Mouse (Mus musculus) heart, embryonic 15.5 days (tissue): ENCODE results near the gene Ccnd3. TPM values are rescaled to one million over a fixed set of nuclear protein-coding genes. Genes with fewer than 3 reads are reported as not detected.

Experiments
- ATAC-seq: fragments of 200-750 bp; cut with Nextera tagmentation; replicated peaks from 2 replicates; pipeline ENCODE4 v1.8.0; 2017; ENCODE audit warnings: low read depth, moderate TSS enrichment; ENCODE audit not compliant: insufficient number of reproducible peaks, insufficient read depth, low FRiP score
- H3K27ac ChIP-seq: fragments of 300-500 bp; sonication (generic); 2 replicates; pipeline ENCODE4 v1.5.1; 2015; ENCODE audit warnings: mild to moderate bottlenecking, inconsistent platforms
- H3K27me3 ChIP-seq: fragments of 300-500 bp; sonication (generic); 2 replicates; pipeline ENCODE4 v1.6.1; 2015; ENCODE audit warnings: inconsistent platforms
- H3K36me3 ChIP-seq: fragments of 300-500 bp; sonication (generic); 2 replicates; pipeline ENCODE4 v1.6.1; 2015; ENCODE audit warnings: mild to moderate bottlenecking, inconsistent platforms
- H3K4me1 ChIP-seq: fragments of 300-500 bp; sonication (generic); replicated peaks from 2 replicates; pipeline ENCODE4 v1.6.1; 2015; ENCODE audit warnings: inconsistent platforms
- H3K4me2 ChIP-seq: fragments of 300-500 bp; sonication (generic); 2 replicates; pipeline ENCODE4 v1.6.1; 2015; ENCODE audit warnings: inconsistent platforms, mild to moderate bottlenecking, moderate library complexity
- H3K4me3 ChIP-seq: fragments of 300-500 bp; sonication (generic); 2 replicates; pipeline ENCODE4 v1.5.1; 2015; ENCODE audit warnings: mild to moderate bottlenecking, inconsistent platforms
- H3K9ac ChIP-seq: fragments of 300-500 bp; sonication (generic); 2 replicates; pipeline ENCODE4 v1.6.1; 2015; ENCODE audit warnings: mild to moderate bottlenecking, inconsistent platforms
- H3K9me3 ChIP-seq: fragments of 300-500 bp; sonication (generic); replicated peaks from 2 replicates; pipeline ENCODE4 v1.6.1; 2016; ENCODE audit warnings: inconsistent platforms
- WGBS: fragments of 180-500 bp; shearing (Covaris S2); methylation state at CpG from one replicate; pipeline ENCODE4 v1.1.7; 2015; ENCODE audit warnings: mixed read lengths; 5-methylcytosine and 5-hydroxymethylcytosine counted together
- polyA plus RNA-seq: library from polyadenylated mRNA; unstranded; fragments of >200 nt; fragmentation: Nextera tagmentation; extraction: Ambion mirVana; gene quantifications from 2 replicates; pipeline ENCODE4 v1.2.1, GENCODE M21; 2015

The Ccnd3 gene
- 369 and 456 TPM in 2 replicates for polyA plus RNA-seq

DNA sequence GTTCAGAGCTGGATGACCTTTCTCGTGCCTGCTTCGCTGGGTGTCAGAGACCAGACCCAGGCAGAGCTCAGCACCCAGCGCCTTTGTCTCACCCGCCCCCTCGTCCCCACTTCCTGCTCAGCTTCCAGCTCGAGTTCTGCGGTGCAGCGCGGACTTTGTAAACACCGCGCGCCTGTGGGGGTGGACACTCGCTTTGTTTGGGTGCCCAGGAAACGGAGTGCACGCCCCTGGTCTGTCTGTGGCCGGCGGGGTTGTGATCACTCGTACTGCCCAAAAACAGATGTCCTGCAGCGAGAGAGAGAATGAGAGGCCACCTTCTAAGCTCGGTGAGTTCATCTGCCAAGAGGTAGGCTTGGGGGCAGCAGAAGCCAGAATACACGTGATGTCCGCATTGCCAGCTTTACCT lies at the start of gene Ccnd3:
Gene Ccnd3 (plus strand): TSS at position 111 of the 406 bp plus-strand sequence.
- no peak for ATAC-seq
- Histone ChIP-seq H3K4me3 (peak within 1 kb of the TSS; percentile 55), H3K27ac (peak within 1 kb of the TSS; percentile 74), H3K4me2 (peak within 1 kb of the TSS; percentile 82), H3K9me3 (no peaks in the 10 kb centered on the region), H3K36me3 (peaks cover 4% of the 10 kb centered on the region; the same call in 1 of the 2 replicates), H3K9ac (peak within 1 kb of the TSS; percentile 64), H3K27me3 (no peaks in the 10 kb centered on the region), H3K4me1 (peaks cover 51% of the 10 kb centered on the region)
- WGBS, result under 1% methylated on average over 22 of the region's 22 CpGs

DNA sequence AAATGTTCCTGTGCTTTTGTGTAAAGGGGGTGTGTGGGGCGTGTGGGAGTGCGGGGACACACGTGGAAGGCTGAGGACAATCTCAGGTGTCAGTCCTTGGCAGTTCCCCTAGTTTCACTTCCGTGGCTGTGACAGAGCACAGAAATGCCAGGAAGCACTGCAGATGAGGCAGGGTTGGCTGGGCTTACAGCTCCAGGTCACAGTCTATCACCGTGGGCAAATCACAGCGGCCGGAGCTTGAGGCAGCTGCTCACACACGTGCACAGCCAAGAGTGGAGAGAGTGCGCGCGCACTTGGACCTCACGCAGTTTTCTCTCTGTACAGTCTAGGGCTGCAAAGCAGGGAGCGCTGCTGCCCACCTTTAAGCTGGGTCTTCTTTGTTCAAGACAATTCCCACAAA lies 46.5 kb upstream of the Ccnd3 start:
- Histone ChIP-seq H3K27me3 (no peaks in the 10 kb centered on the region), H3K9ac (no peak overlapping the region), H3K4me3 (no peak overlapping the region), H3K4me1 (peaks cover 39% of the 10 kb centered on the region), H3K4me2 (no peak overlapping the region), H3K27ac (no peak overlapping the region), H3K36me3 (no peaks in the 10 kb centered on the region), H3K9me3 (no peaks in the 10 kb centered on the region)
- no peak for ATAC-seq
- WGBS, result 65% methylated on average over 13 of the region's 13 CpGs

DNA sequence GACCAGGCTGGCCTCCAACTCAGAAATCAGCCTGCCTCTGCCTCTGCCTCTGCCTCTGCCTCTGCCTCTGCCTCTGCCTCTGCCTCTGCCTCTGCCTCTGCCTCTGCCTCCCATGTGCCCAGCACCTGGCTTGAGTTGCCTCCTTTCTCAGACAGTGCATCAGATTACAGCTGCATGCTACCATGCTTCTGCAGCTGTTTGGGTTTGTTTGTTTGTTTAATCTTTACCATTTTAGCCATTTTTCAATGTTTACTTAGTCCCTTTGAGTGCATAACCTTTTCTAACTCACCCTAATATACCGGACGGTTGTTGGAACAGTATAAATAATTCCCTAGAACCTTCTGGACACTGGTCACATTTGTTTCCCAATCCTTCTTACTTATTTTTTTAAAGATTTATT lies 45.9 kb upstream of the Ccnd3 start:
- H3K9me3 ChIP-seq, result no peaks in the 10 kb centered on the region
- no peak overlapping the region for H3K9ac ChIP-seq
- no peak overlapping the region for H3K27ac ChIP-seq
- WGBS, result 91% methylated on average over 2 of the region's 2 CpGs
- H3K4me1 ChIP-seq, result peaks cover 35% of the 10 kb centered on the region
- no peaks in the 10 kb centered on the region for H3K27me3 ChIP-seq
- ATAC-seq, result no peak
- H3K36me3 ChIP-seq, result no peaks in the 10 kb centered on the region
- no peak overlapping the region for H3K4me3 ChIP-seq
- no peak overlapping the region for H3K4me2 ChIP-seq

DNA sequence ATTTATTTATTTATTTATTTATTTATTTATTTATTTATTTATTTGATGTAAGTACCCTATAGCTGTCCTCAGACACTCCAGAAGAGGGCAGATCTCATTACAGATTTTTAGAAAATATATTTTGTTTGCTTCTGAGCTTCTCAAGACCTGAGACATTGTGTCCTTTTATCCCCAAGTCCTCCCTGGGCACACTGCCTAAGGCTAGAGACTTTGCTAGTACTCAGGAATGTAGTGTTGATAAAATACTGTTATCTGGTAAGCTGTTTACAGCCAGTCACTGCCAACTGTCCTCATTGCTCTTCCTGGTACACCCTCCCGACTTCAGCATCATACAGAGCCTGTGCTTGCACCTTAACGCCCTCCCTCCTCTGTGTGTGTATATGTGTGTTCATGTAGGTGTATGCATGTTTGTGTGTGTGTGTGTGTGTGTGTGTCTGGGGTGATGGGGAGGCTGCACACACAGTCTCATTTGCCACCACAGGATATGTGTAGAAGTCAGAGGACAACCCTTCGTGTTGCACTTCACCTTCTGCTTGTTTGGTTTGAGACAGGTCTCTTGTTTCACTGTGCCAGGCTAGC lies 45.4 kb upstream of the Ccnd3 start:
- Histone ChIP-seq H3K27ac (no peak overlapping the region), H3K9me3 (no peaks in the 10 kb centered on the region), H3K4me1 (peaks cover 32% of the 10 kb centered on the region), H3K9ac (no peak overlapping the region), H3K4me2 (no peak overlapping the region), H3K27me3 (peaks cover 4% of the 10 kb centered on the region; the same call in 1 of the 2 replicates), H3K4me3 (no peak overlapping the region), H3K36me3 (no peaks in the 10 kb centered on the region)
- ATAC-seq, result no peak
- WGBS, result 37% methylated on average over 3 of the region's 3 CpGs

DNA sequence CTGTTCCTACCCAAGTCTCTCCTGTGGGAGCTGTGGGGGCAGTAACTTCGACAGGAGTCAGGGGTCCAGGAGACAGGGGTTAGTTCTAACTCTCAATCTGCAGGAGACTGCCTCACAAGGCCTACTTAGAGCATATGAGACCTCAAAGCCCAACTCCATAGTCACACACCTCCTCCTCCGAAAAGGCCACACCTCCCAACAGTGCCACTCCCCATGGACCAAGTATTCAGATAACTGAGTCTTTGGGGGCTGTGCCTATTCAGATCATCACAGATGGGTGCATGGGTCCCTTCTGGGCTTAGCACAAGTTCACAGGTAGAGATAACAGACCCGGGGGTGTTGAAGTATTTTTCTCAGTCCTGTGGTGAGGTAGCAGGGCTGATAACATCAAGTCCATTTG lies 43.2 kb upstream of the Ccnd3 start:
- no peaks in the 10 kb centered on the region for H3K9me3 ChIP-seq
- 47% methylated on average over 3 of the region's 3 CpGs for WGBS
- H3K4me3 ChIP-seq, result no peak overlapping the region
- H3K27ac ChIP-seq, result peak overlapping the region; percentile 46; the same call in 1 of the 2 replicates
- no peaks in the 10 kb centered on the region for H3K36me3 ChIP-seq
- peaks cover 16% of the 10 kb centered on the region for H3K27me3 ChIP-seq
- ATAC-seq, result no peak
- no peak overlapping the region for H3K9ac ChIP-seq
- H3K4me2 ChIP-seq, result no peak overlapping the region
- H3K4me1 ChIP-seq, result peaks cover 23% of the 10 kb centered on the region

DNA sequence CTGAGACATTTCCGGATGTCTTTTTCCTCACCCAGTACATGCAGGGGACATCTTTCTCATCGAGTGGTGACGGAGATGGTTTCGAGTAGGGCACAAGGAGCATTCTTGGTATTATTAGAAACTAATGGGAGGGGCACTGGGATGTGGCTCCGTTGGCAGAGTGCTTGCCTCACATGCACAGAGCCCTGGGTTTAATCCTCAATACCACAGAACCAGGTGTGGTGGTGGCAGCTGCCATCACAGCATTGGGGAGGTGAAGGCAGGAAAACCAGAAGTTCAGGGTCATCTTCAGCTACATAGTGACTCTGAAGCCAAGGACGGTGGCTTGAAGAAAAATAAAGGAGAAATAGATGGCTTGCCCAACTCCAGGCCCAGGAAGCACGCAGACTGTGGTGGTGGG lies 42.6 kb upstream of the Ccnd3 start:
- Histone ChIP-seq H3K4me2 (0 out of 2 replicates have a peak overlapping the region, but pooled peaks have one; percentile 8), H3K4me1 (peaks cover 23% of the 10 kb centered on the region), H3K9me3 (no peaks in the 10 kb centered on the region), H3K9ac (no peak overlapping the region), H3K27me3 (peaks cover 21% of the 10 kb centered on the region), H3K4me3 (no peak overlapping the region), H3K36me3 (no peaks in the 10 kb centered on the region), H3K27ac (peak overlapping the region; percentile 46)
- 52% methylated on average over 7 of the region's 7 CpGs for WGBS
- ATAC-seq, result no peak

DNA sequence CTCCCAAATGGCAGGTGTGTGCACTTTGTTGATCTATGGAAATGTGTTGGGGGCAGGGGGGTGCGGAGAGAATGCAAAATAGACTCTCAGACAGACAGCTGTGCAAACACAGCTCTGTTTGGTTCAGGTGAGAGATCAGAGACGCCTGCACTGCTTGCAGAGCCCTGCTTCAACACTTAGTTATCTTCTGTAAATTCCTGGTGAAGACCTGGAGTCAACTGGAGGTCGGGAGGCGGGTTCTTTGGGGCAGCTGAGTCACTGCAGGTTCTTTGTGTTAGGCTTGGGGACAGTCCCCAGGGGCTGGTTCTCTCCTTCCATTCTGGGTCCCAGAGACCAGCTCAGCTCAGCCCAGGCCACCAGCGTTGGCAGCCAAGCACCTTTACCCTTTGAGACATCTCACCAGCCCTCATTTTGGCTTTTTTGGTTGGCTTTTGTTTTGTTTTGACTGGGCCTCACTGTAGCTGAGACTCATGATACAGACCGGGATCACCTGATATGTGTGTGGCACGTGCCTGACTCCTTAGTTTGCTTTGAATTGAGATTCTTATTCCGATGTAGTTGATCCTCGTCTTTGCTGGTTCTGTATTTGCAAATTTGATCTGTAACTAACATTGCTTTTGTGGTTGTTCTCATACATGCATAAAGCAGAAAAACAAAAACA lies 42.0 kb upstream of the Ccnd3 start:
- Histone ChIP-seq H3K4me2 (no peak overlapping the region), H3K36me3 (no peaks in the 10 kb centered on the region), H3K27ac (peak overlapping the region; percentile 46), H3K9ac (no peak overlapping the region), H3K27me3 (peaks cover 28% of the 10 kb centered on the region), H3K4me3 (no peak overlapping the region), H3K4me1 (peaks cover 23% of the 10 kb centered on the region), H3K9me3 (no peaks in the 10 kb centered on the region)
- no peak for ATAC-seq
- WGBS, result 38% methylated on average over 9 of the region's 9 CpGs

DNA sequence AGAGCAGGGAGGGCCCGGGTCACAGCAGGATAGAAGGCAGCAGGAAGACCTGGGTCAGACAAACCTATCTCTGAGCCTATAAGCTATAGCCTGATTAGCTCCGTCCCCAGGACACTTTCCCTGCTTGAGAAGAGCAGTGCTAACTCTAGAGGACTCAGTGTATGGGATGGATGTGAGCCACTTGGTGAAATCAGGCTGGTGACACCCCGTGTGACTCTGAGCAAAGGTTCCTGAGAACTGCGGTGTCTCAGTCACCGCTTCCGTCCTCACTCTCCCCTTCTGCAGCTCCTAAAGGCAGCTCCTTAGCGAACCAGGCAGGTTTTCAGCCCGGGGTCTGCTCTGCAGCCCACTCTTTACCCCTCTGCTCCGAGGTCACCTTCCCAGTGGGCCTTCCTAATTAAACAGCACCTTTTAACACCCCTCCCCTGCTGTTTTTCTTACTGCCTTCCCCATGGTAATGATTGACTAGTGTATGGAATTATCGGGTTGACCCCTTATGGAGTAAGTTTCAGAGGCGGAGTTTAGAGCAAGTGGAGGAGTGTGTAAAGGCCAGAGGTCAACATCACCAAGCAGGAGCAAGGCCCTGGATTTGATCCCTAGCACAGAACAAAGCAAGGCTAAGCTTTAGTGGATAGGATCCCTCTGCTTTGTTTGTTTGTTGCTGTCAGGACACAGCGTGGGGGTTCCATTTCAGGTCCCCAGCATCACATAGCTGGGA lies 40.4 kb upstream of the Ccnd3 start:
- ATAC-seq, result no peak
- Histone ChIP-seq H3K27me3 (peaks cover 34% of the 10 kb centered on the region), H3K9me3 (no peaks in the 10 kb centered on the region), H3K9ac (no peak overlapping the region), H3K27ac (no peak overlapping the region), H3K4me2 (no peak overlapping the region), H3K36me3 (no peaks in the 10 kb centered on the region), H3K4me3 (no peak overlapping the region), H3K4me1 (peaks cover 28% of the 10 kb centered on the region)
- WGBS, result 52% methylated on average over 12 of the region's 12 CpGs

DNA sequence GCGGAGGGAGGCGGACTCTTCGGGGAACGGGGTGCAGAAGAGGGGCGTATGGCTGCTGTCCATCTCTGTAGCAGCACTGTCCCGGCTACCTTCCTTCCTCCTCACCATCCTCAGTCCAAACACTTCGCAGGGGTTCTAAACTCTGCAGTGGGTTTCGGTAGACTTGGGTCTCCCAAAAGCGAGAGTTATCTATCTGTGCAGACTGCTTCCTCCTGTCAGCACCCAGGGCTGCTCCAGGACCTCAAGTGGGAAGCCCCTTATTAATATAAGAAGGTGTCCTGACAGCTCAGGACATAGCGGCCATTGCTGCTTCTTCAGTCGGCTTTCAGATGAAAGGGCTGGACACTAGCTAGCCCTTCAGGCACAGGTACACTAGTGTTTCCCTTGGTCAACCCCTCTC lies 39.8 kb upstream of the Ccnd3 start:
- Histone ChIP-seq H3K9ac (no peak overlapping the region), H3K36me3 (no peaks in the 10 kb centered on the region), H3K4me1 (peaks cover 23% of the 10 kb centered on the region), H3K27me3 (peaks cover 34% of the 10 kb centered on the region), H3K9me3 (no peaks in the 10 kb centered on the region), H3K27ac (no peak overlapping the region), H3K4me3 (no peak overlapping the region), H3K4me2 (no peak overlapping the region)
- no peak for ATAC-seq
- WGBS, result 77% methylated on average over 11 of the region's 11 CpGs

DNA sequence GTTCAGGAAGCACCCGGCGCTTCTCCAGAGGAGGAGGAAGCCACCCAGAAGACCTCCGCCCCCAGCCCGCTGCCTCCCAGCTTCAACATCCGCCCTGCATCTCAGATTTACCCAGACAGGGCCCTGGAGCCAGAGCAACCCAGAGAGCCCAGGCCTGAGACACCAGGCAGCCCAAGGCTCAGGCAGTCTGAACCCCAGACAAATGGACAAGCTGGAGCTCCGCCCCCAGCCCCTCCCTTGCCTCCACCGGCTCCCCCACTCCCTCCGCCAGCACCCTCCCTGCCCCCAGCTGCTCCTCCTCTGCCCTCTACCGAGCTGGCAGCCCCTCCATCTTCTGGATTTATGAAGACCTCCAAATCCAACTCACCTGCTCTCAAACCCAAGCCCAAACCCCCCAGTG lies 38.6 kb upstream of the Ccnd3 start:
- ATAC-seq, result no peak
- Histone ChIP-seq H3K9me3 (no peaks in the 10 kb centered on the region), H3K9ac (no peak overlapping the region), H3K27ac (no peak overlapping the region), H3K4me3 (no peak overlapping the region), H3K36me3 (no peaks in the 10 kb centered on the region), H3K4me2 (no peak overlapping the region), H3K4me1 (peaks cover 31% of the 10 kb centered on the region), H3K27me3 (peaks cover 34% of the 10 kb centered on the region)
- 45% methylated on average over 9 of the region's 9 CpGs for WGBS

DNA sequence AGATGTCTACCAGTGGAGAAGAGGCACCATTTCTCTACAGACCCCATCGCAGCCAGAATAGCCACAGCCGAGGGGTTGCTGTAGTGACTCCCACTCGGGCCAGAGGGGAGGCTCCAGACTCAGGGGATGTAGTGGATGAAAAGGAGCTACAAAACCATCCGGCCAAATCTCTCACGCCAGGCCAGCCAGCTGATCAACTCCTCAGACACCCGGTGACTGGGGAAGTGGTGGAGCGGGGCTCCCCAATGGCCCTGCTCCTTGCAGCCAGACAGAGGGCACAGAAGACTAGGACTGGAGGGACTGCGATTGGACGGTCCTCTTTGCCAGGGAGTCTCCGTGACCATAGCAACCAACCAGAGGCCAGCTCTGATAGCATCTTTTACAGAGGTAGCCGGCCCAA lies 37.2 kb upstream of the Ccnd3 start:
- no peak for ATAC-seq
- peak overlapping the region; percentile 44 for H3K4me3 ChIP-seq
- no peak overlapping the region for H3K9ac ChIP-seq
- peaks cover 27% of the 10 kb centered on the region for H3K4me1 ChIP-seq
- peaks cover 34% of the 10 kb centered on the region for H3K27me3 ChIP-seq
- no peak overlapping the region for H3K27ac ChIP-seq
- H3K9me3 ChIP-seq, result no peaks in the 10 kb centered on the region
- H3K36me3 ChIP-seq, result no peaks in the 10 kb centered on the region
- WGBS, result 78% methylated on average over 11 of the region's 11 CpGs
- H3K4me2 ChIP-seq, result peak overlapping the region; percentile 58; the same call in 1 of the 2 replicates
